In the genomic region with DNA sequence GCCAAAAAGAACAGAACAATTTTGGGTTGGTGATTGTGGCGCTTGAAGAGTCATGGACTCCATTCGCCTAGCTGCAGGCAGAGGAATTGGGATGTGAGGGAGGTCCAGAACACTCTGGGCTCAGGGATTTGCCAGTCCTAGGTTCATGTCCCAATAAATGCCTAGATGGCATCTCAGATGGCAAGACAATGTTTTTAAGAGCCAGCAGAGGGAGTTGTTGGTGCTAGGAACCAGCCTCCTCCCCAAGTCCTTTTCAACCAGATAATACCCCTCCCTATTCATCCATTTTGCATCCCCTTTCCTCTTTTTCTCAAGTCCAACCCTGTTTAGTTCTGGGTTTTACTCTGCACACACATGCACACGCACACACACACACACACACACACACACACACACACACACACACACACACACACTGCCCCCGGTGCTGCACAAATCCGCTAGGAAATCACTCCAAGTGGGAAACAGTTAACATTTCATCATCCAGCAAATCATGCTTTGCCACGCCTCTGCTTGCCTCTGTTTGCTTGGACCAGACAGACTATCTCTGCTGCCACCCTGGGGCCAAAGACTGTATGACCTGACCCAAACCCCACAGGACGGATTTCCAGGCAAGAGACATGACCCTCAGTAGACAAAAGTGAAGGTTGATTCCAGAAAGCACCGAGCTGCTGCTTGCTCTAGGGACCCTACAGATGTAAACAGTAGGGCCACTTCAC, we compare ENCODE assay signal across 8 mouse cellular contexts. TPM values are rescaled to one million over a fixed set of nuclear protein-coding genes. Genes with fewer than 3 reads are reported as not detected.
DNase-seq lines count a peak whose midpoint lies in the region; ATAC-seq and TF ChIP-seq lines count a peak whose summit lies in the region.

No protein-coding gene starts in this region.

- H3K4me2 ChIP-seq in embryonic facial prominence, embryonic 15.5 days (replicated peaks), result peak overlapping the region; percentile 50
- peak overlapping the region; percentile 73 for H3K4me2 ChIP-seq in heart, embryonic 14.5 days (ENCODE audit: low read length)
- H3K4me2 ChIP-seq in kidney, postnatal 0 days (ENCODE audit: low read length), result peak overlapping the region; percentile 65
- H3K4me2 ChIP-seq in liver, embryonic 13.5 days, result peak overlapping the region; percentile 62

- no peaks in the 10 kb centered on the region for H3K9me3 ChIP-seq in embryonic facial prominence, embryonic 15.5 days (replicated peaks)
- H3K9me3 ChIP-seq in heart, embryonic 14.5 days (ENCODE audit: control insufficient read depth, low read length), result no peaks in the 10 kb centered on the region
- H3K9me3 ChIP-seq in kidney, postnatal 0 days (replicated peaks; ENCODE audit: low read length), result no peaks in the 10 kb centered on the region
- no peaks in the 10 kb centered on the region for H3K9me3 ChIP-seq in liver, embryonic 13.5 days (replicated peaks)

- DNase-seq in CD4-positive helper T cell, adult 2 months (ENCODE audit: low read depth, low spot score), result peak; percentile 60
- DNase-seq in adrenal gland, postnatal 36 days, result peak; percentile 68 to 80
- peak; percentile 77 for DNase-seq in kidney, postnatal 0 days (ENCODE audit: low spot score)
- DNase-seq in liver, embryonic 13.5 days, result peak; percentile 21
- DNase-seq in naive thymus-derived CD4-positive, alpha-beta T cell, adult 2 months (ENCODE audit: low read depth), result peak; percentile 63
- peak; percentile 18 for DNase-seq in testis, postnatal 14 days (ENCODE audit: low spot score)

- no peaks in the 10 kb centered on the region for H3K36me3 ChIP-seq in embryonic facial prominence, embryonic 15.5 days
- no peaks in the 10 kb centered on the region for H3K36me3 ChIP-seq in heart, embryonic 14.5 days (ENCODE audit: control insufficient read depth, insufficient read depth, low read length)
- no peaks in the 10 kb centered on the region for H3K36me3 ChIP-seq in kidney, postnatal 0 days (ENCODE audit: insufficient read depth, low read length)
- no peaks in the 10 kb centered on the region for H3K36me3 ChIP-seq in liver, embryonic 13.5 days

- ATAC-seq in embryonic facial prominence, embryonic 15.5 days (ENCODE audit: insufficient number of reproducible peaks, low FRiP score, low TSS enrichment, low read depth), result peak; percentile 24; the same call in 1 of the 2 replicates
- ATAC-seq in heart, embryonic 14.5 days (ENCODE audit: insufficient number of reproducible peaks, insufficient read depth, low FRiP score, low read depth), result peak; percentile 35; the same call in 1 of the 2 replicates
- ATAC-seq in kidney, postnatal 0 days (replicated peaks; ENCODE audit: low FRiP score, low read depth), result peak; percentile 47; the same call in 1 of the 2 replicates
- ATAC-seq in liver, embryonic 13.5 days (ENCODE audit: low read depth), result peak; percentile 36; the same call in 1 of the 2 replicates

- H3K27me3 ChIP-seq in embryonic facial prominence, embryonic 15.5 days, result no peaks in the 10 kb centered on the region
- H3K27me3 ChIP-seq in heart, embryonic 14.5 days (ENCODE audit: control insufficient read depth, insufficient read depth, low read length), result no peaks in the 10 kb centered on the region
- no peaks in the 10 kb centered on the region for H3K27me3 ChIP-seq in kidney, postnatal 0 days (ENCODE audit: insufficient read depth, low read length)
- no peaks in the 10 kb centered on the region for H3K27me3 ChIP-seq in liver, embryonic 13.5 days

- H3K9ac ChIP-seq in embryonic facial prominence, embryonic 15.5 days, result no peak overlapping the region
- peak overlapping the region; percentile 67 for H3K9ac ChIP-seq in heart, embryonic 14.5 days (ENCODE audit: low read length)
- peak overlapping the region; percentile 47; the same call in 1 of the 2 replicates for H3K9ac ChIP-seq in kidney, postnatal 0 days (ENCODE audit: low read depth, low read length)
- H3K9ac ChIP-seq in liver, embryonic 13.5 days, result peak overlapping the region; percentile 39

- 46% methylated on average over 7 of the region's 8 CpGs for WGBS in embryonic facial prominence, embryonic 15.5 days
- 41% methylated on average over 7 of the region's 8 CpGs for WGBS in heart, embryonic 14.5 days
- 44% methylated on average over 8 of the region's 8 CpGs for WGBS in kidney, postnatal 0 days
- WGBS in liver, embryonic 13.5 days (ENCODE audit: insufficient replicate concordance), result 47% methylated on average over 8 of the region's 8 CpGs

- peak; percentile 59 for TF ChIP-seq CTCF in kidney, postnatal 0 days (IDR thresholded peaks at IDR 0.05; ENCODE audit: low read depth)

- H3K4me3 ChIP-seq in embryonic facial prominence, embryonic 15.5 days (replicated peaks), result peak overlapping the region; percentile 36
- H3K4me3 ChIP-seq in heart, embryonic 14.5 days (ENCODE audit: control insufficient read depth in 1 of 2, insufficient read depth in 1 of 2, low read depth in 1 of 2, low read length in 2 of 2), result peak overlapping the region; percentile 42 to 43
- H3K4me3 ChIP-seq in kidney, postnatal 0 days (replicated peaks; ENCODE audit: low read depth, low read length), result peak overlapping the region; percentile 31
- peak overlapping the region; percentile 40 for H3K4me3 ChIP-seq in liver, embryonic 13.5 days (replicated peaks)

- no peaks in the 10 kb centered on the region for H3K4me1 ChIP-seq in embryonic facial prominence, embryonic 15.5 days
- H3K4me1 ChIP-seq in heart, embryonic 14.5 days (ENCODE audit: control insufficient read depth in 2 of 2, insufficient read depth in 2 of 2, low read length in 2 of 2), result no peaks in the 10 kb centered on the region; a peak in 1 of 4 replicates
- H3K4me1 ChIP-seq in kidney, postnatal 0 days (replicated peaks; ENCODE audit: insufficient read depth, low read length), result no peaks in the 10 kb centered on the region
- H3K4me1 ChIP-seq in liver, embryonic 13.5 days (replicated peaks), result peaks cover 4% of the 10 kb centered on the region; the same call in 1 of the 2 replicates

- 0 out of 2 replicates have a peak overlapping the region, but pooled peaks have one; percentile 22 for H3K27ac ChIP-seq in embryonic facial prominence, embryonic 15.5 days (replicated peaks)
- peak overlapping the region; percentile 4 to 29; a peak in 2 of 4 replicates for H3K27ac ChIP-seq in heart, embryonic 14.5 days (replicated peaks in 1 of 2; ENCODE audit: control insufficient read depth in 1 of 2, insufficient read depth in 1 of 2, low read depth in 2 of 2, low read length in 2 of 2)
- peak overlapping the region; percentile 71 for H3K27ac ChIP-seq in kidney, postnatal 0 days
- H3K27ac ChIP-seq in liver, embryonic 13.5 days, result no peak overlapping the region

RNA-seq across cellular contexts. Expression of gene Araf, which starts 22.3 kb away (rescaled TPM):
- 100 to 1,000 TPM; 112 to 114 TPM for total RNA-seq in adrenal gland, postnatal 36 days (2021)
- polyA plus RNA-seq in embryonic facial prominence, embryonic 15.5 days (2015; fragmentation: Nextera tagmentation; extraction: Ambion mirVana), result 111 and 122 TPM in 2 replicates
- polyA plus RNA-seq in heart, embryonic 14.5 days (2014; fragmentation: Nextera tagmentation; extraction: Ambion mirVana), result 95.2 and 95.7 TPM in 2 replicates
- 86.6 and 88.3 TPM in 2 replicates for polyA plus RNA-seq in kidney, postnatal 0 days (2015; fragmentation: Nextera tagmentation; extraction: Ambion mirVana)
- 43.1 and 46.6 TPM in 2 replicates for polyA plus RNA-seq in liver, embryonic 13.5 days (2015; fragmentation: Nextera tagmentation; extraction: Ambion mirVana)

RNA-seq across cellular contexts. Expression of gene Timp1, which starts 50.1 kb away (rescaled TPM):
- 10 to 100 TPM; 21.1 to 37.5 TPM for total RNA-seq in adrenal gland, postnatal 36 days (2021)
- 43.2 and 44.4 TPM in 2 replicates for polyA plus RNA-seq in embryonic facial prominence, embryonic 15.5 days (2015; fragmentation: Nextera tagmentation; extraction: Ambion mirVana)
- polyA plus RNA-seq in heart, embryonic 14.5 days (2014; fragmentation: Nextera tagmentation; extraction: Ambion mirVana), result 32.3 and 33.8 TPM in 2 replicates
- polyA plus RNA-seq in kidney, postnatal 0 days (2015; fragmentation: Nextera tagmentation; extraction: Ambion mirVana), result 17.2 TPM in 2 replicates
- 3.1 and 3.3 TPM in 2 replicates for polyA plus RNA-seq in liver, embryonic 13.5 days (2015; fragmentation: Nextera tagmentation; extraction: Ambion mirVana)

Comparison
In these comparisons a context has a peak if more than half of its experiments do, and no peak if none do; other contexts are left out.
1. DNase-seq: peak in every context shown above with its lines; median percentile 77 in kidney, postnatal 0 days; 74 in adrenal gland, postnatal 36 days; 63 in naive thymus-derived CD4-positive, alpha-beta T cell, adult 2 months; 60 in CD4-positive helper T cell, adult 2 months; 21 in liver, embryonic 13.5 days; 18 in testis, postnatal 14 days.